Mouse (Mus musculus): ENCODE data around the gene Treml2.

- TF ChIP-seq CTCF (IDR thresholded peaks at IDR 0.05; ENCODE audit: insufficient read depth, low read depth, low read length) (no peak), POLR2A (IDR thresholded peaks at IDR 0.05; ENCODE audit: insufficient read depth, low read depth, low read length) (no peak)
Observed at GRCm38 (mm10) chr17:48346231-48346630, 46.9 kb downstream of the Treml2 start, which contains the start of gene Trem2.
